Mouse (Mus musculus) heart, embryonic 15.5 days (tissue): Measurements from ENCODE around the gene Cep295. TPM values are rescaled to one million over a fixed set of nuclear protein-coding genes. Genes with fewer than 3 reads are reported as not detected.
A peak's percentile ranks its signal among the peaks of the same experiment; 100 is the strongest.
"Not testable (repeated sequence)": the region's sequence is repeated elsewhere in the genome, so short reads cannot be mapped to it uniquely, and the experiment has no call there.

Experiments used
- ATAC-seq: fragments of 200-750 bp; cut with Nextera tagmentation; replicated peaks from 2 replicates; pipeline ENCODE4 v1.8.0; 2017; ENCODE audit warnings: low read depth, moderate TSS enrichment; ENCODE audit not compliant: insufficient number of reproducible peaks, insufficient read depth, low FRiP score
- H3K27ac ChIP-seq: fragments of 300-500 bp; sonication (generic); 2 replicates; pipeline ENCODE4 v1.5.1; 2015; ENCODE audit warnings: mild to moderate bottlenecking, inconsistent platforms
- H3K27me3 ChIP-seq: fragments of 300-500 bp; sonication (generic); 2 replicates; pipeline ENCODE4 v1.6.1; 2015; ENCODE audit warnings: inconsistent platforms
- H3K36me3 ChIP-seq: fragments of 300-500 bp; sonication (generic); 2 replicates; pipeline ENCODE4 v1.6.1; 2015; ENCODE audit warnings: mild to moderate bottlenecking, inconsistent platforms
- H3K4me1 ChIP-seq: fragments of 300-500 bp; sonication (generic); replicated peaks from 2 replicates; pipeline ENCODE4 v1.6.1; 2015; ENCODE audit warnings: inconsistent platforms
- H3K4me2 ChIP-seq: fragments of 300-500 bp; sonication (generic); 2 replicates; pipeline ENCODE4 v1.6.1; 2015; ENCODE audit warnings: inconsistent platforms, mild to moderate bottlenecking, moderate library complexity
- H3K4me3 ChIP-seq: fragments of 300-500 bp; sonication (generic); 2 replicates; pipeline ENCODE4 v1.5.1; 2015; ENCODE audit warnings: mild to moderate bottlenecking, inconsistent platforms
- H3K9ac ChIP-seq: fragments of 300-500 bp; sonication (generic); 2 replicates; pipeline ENCODE4 v1.6.1; 2015; ENCODE audit warnings: mild to moderate bottlenecking, inconsistent platforms
- H3K9me3 ChIP-seq: fragments of 300-500 bp; sonication (generic); replicated peaks from 2 replicates; pipeline ENCODE4 v1.6.1; 2016; ENCODE audit warnings: inconsistent platforms
- WGBS: fragments of 180-500 bp; shearing (Covaris S2); methylation state at CpG from one replicate; pipeline ENCODE4 v1.1.7; 2015; ENCODE audit warnings: mixed read lengths; 5-methylcytosine and 5-hydroxymethylcytosine counted together
- polyA plus RNA-seq: library from polyadenylated mRNA; unstranded; fragments of >200 nt; fragmentation: Nextera tagmentation; extraction: Ambion mirVana; gene quantifications from 2 replicates; pipeline ENCODE4 v1.2.1, GENCODE M21; 2015

Cep295 gene
- polyA plus RNA-seq, 1 experiment from 2014 or later: 8.0 TPM

DNA sequence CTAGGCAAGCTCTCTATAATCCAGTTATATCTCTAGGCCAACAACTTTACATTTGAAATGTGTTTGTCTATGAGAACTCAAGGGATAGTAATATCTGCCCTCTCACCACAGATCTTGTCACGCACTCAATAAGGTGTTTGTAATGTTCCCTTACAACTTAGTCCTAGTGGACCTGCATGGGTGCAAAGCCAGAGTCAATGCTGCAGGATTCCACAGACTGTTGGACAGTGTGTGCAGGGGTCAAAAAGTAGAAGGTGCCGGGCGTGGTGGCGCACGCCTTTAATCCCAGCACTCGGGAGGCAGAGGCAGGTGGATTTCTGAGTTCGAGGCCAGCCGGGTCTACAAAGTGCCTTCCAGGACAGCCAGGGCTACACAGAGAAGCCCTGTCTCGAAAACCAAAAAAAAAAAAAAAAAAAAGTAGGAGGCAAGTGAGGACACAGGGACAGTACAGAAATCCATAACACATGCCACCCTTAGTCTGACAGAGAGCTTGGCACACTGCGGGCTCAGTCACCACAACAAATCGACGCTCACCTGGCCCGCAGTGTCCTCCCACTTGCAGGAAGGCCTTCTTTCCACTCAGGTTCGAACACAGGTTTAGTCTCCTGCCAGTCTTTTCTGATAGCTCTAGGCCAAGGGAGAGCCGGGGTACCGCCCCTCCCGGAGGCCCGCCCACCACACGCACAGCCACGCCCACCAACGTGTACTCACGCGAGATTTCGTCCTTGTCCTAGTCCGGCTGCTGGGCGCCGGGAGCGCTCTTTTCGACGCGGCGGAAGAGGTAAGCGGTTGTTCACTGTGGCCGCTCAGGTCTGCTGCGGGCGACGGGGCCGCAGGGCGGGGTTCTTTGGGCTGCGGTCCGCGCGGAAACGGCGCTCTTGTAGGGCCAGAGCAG is 51.8 kb downstream of the Cep295 start, which contains the start of gene Taf1d:
Taf1d (plus strand) TSS at position 712 of the 895 bp plus-strand sequence.
- Histone ChIP-seq H3K9me3 (no peaks in the 10 kb centered on the region), H3K4me2 (peak within 1 kb of the TSS; percentile 75), H3K4me1 (peaks cover 32% of the 10 kb centered on the region), H3K27me3 (no peaks in the 10 kb centered on the region), H3K36me3 (peaks cover 31% of the 10 kb centered on the region), H3K4me3 (peak within 1 kb of the TSS; percentile 98), H3K27ac (peak within 1 kb of the TSS; percentile 97), H3K9ac (peak within 1 kb of the TSS; percentile 99)
- peak; percentile 93 for ATAC-seq
- WGBS: 13% methylated on average over 45 of the region's 45 CpGs

DNA sequence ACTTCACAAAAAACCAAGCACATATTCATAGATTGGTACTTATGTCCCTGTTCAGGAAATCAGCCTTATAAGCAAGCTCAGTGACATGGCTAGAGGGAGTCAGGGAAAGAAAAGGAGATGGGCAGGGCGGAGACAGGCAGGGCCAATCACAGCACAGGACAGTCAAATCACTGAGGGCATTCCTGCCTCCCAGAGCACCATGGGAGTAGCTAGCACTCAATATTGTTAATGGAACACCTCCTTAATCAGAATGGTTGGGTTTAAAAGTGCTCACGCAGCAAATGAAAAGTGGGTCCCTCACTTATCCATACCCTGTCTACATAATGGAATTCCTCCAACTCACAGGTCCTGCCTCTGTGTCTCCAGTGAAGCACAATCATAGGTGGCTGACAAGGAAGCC is 54.7 kb downstream of the Cep295 start:
- Histone ChIP-seq H3K27me3 (no peaks in the 10 kb centered on the region), H3K27ac (no peak overlapping the region), H3K36me3 (peaks cover 4% of the 10 kb centered on the region), H3K4me2 (no peak overlapping the region), H3K4me3 (no peak overlapping the region), H3K9me3 (no peaks in the 10 kb centered on the region), H3K9ac (no peak overlapping the region), H3K4me1 (peaks cover 16% of the 10 kb centered on the region)
- 71% methylated on average over 2 of the region's 2 CpGs for WGBS
- ATAC-seq: no peak

DNA sequence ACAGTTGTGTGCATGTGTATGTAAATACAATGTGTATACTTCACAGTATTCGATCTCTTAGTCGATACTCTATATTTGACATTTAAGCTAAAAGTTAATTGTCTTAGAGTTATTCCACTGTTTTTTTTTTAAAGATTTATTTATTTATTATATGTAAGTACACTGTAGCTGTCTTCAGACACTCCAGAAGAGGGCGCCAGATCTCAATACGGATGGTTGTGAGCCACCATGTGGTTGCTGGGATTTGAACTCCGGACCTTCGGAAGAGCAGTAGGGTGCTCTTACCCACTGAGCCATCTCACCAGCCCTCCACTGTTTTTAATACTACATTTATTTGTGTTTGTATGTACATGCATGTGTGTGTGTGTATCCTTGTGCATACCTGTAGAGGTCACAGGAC is 55.6 kb downstream of the Cep295 start:
- H3K27ac ChIP-seq, H3K27me3 ChIP-seq, H3K4me3 ChIP-seq, H3K9ac ChIP-seq, ATAC-seq, H3K4me2 ChIP-seq, H3K36me3 ChIP-seq, H3K4me1 ChIP-seq, H3K9me3 ChIP-seq: not testable (repeated sequence)
- WGBS: 78% methylated on average over 6 of the region's 6 CpGs

DNA sequence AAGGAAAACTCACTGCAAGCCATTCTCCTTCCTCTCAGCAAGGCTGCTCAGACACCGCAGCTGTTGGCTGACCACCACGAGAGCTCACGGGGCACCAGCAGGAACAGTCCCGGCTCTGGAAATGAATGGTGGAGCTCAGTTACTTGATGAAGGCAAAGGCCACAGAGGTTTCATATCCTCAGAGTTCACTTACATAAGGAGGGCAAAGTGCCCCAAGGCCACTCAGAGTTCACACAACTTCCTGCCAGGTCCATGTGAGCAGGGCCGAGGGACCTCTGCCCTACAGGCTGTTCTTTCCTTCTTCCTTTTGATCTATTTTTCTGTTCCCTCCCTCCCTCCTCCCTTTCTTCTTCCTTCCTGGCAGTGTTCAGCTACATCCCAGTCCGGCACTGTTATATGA is 56.2 kb downstream of the Cep295 start:
- Histone ChIP-seq H3K4me3 (no peak overlapping the region), H3K9me3 (no peaks in the 10 kb centered on the region), H3K27me3 (no peaks in the 10 kb centered on the region), H3K36me3 (no peaks in the 10 kb centered on the region), H3K4me2 (peak overlapping the region; percentile 17; the same call in 1 of the 2 replicates), H3K9ac (no peak overlapping the region), H3K4me1 (peaks cover 5% of the 10 kb centered on the region; the same call in 1 of the 2 replicates), H3K27ac (peak overlapping the region; percentile 63; the same call in 1 of the 2 replicates)
- ATAC-seq: no peak
- 62% methylated on average over 6 of the region's 6 CpGs for WGBS

DNA sequence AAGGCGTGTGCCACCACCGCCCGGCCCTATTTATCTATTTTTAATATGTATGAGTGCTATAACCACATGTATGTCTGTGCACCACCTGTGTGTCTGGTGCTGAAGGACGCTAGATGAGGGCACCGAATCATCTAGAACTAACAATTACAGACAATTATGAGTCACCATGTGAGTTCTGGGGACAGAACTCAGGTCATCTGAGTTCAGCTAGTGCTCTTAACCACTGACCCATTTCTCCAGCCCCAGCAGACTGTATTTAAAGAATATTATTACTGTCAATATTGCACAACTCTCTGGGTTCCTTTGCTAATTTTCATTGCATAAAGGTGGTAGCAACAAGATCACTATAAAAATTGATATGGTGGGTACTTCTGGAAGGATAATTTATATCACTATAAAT is 57.5 kb downstream of the Cep295 start:
- Histone ChIP-seq H3K27me3 (no peaks in the 10 kb centered on the region), H3K9me3 (no peaks in the 10 kb centered on the region), H3K9ac (no peak overlapping the region), H3K4me3 (no peak overlapping the region), H3K36me3 (no peaks in the 10 kb centered on the region), H3K27ac (no peak overlapping the region), H3K4me1 (no peaks in the 10 kb centered on the region), H3K4me2 (no peak overlapping the region)
- ATAC-seq: no peak
- WGBS: 79% methylated on average over 5 of the region's 5 CpGs

DNA sequence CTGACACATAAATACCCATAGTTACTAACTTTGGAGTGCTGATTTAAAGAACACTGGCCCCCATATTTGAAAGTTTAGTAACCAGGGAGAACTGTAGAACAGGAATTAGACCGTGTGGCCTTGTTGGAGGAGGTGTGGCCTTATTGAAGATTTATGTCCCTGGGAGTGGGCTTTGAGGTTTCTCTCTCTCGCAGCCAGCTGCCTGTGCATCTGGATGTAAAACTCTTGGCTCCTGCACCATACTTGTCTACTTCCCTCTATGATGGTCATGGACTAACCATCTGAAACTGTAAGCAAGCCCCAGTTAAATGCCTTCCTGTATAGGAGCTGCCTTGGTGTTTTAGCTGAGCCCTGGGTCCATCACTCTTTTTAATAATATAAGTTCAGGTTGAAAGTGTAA is 59.1 kb downstream of the Cep295 start:
- H3K27me3 ChIP-seq: no peaks in the 10 kb centered on the region
- WGBS: 54% methylated on average over 2 of the region's 2 CpGs
- no peak overlapping the region for H3K27ac ChIP-seq
- no peak overlapping the region for H3K4me2 ChIP-seq
- H3K9ac ChIP-seq: no peak overlapping the region
- H3K4me3 ChIP-seq: no peak overlapping the region
- ATAC-seq: no peak
- H3K9me3 ChIP-seq: no peaks in the 10 kb centered on the region
- H3K4me1 ChIP-seq: no peaks in the 10 kb centered on the region
- H3K36me3 ChIP-seq: 0 out of 2 replicates have a peak, but pooled peaks cover 1% of the 10 kb centered on the region

DNA sequence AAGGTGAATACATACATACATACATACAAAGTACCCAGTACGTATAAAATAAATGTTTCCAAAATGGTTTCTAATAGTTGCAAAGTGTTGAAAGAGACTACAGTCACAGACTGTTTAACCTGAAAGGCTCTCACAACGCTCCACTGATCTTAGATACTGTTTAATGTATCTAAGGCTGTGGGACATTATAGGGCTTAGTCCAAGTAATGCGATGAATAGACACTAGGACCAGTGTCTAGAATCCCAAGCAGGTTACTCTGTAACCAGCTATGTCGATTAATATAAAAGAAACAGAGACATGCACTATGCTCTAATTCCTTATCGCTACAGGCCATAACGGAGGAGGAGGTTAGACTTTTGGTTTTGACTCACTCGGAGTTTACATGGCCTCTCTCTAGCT is 60.5 kb downstream of the Cep295 start:
- 87% methylated on average over 7 of the region's 7 CpGs for WGBS
- Histone ChIP-seq H3K4me1 (no peaks in the 10 kb centered on the region), H3K4me3 (no peak overlapping the region), H3K27ac (no peak overlapping the region), H3K9ac (no peak overlapping the region), H3K4me2 (no peak overlapping the region), H3K27me3 (no peaks in the 10 kb centered on the region), H3K9me3 (no peaks in the 10 kb centered on the region), H3K36me3 (0 out of 2 replicates have a peak, but pooled peaks cover 3% of the 10 kb centered on the region)
- no peak for ATAC-seq

DNA sequence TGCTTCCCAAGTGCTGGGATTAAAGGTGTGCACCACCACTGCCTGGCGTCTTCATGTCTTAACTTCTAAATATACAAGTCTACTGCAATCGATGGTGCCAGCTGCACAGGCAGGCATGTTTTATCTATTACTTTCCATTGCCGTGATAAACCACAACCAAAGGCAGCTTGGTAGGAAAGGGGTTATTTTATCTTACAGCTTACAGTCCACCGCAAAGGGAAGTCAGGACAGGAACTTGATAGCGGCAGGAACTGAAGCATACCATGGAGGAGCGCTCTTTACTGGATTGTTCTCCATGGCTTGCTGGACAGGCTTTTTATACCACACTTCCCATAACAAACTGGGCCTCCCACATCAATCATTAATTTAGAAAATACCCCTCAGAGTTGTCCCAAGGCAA is 68.3 kb downstream of the Cep295 start:
- WGBS: 54% methylated on average over 6 of the region's 6 CpGs
- Histone ChIP-seq H3K4me2 (no peak overlapping the region), H3K4me1 (no peaks in the 10 kb centered on the region), H3K27me3 (no peaks in the 10 kb centered on the region), H3K9ac (no peak overlapping the region), H3K4me3 (no peak overlapping the region), H3K36me3 (0 out of 2 replicates have a peak, but pooled peaks cover 3% of the 10 kb centered on the region), H3K9me3 (no peaks in the 10 kb centered on the region), H3K27ac (no peak overlapping the region)
- ATAC-seq: peak; percentile 31; the same call in 1 of the 2 replicates

DNA sequence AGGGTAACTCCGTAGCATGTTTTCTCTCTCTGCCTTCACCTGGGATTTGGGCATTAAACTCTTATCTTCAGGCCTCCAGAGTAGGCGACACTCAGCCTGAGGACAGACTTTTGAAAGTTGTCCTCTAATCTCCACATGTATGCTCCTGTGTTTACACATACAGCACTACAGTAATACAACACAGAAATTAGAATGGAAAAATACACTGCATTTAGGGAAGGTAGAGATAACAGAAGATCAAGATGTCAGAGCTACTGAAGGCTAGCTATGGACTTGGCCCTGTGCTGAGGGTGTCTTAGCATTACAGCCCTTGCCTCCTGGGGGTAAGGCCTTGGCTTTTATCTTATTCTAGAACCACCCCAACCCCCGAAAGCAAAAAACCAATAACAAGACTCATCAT is 69.2 kb downstream of the Cep295 start:
- WGBS: 76% methylated on average over 3 of the region's 3 CpGs
- Histone ChIP-seq H3K9ac (no peak overlapping the region), H3K4me2 (no peak overlapping the region), H3K36me3 (0 out of 2 replicates have a peak, but pooled peaks cover 1% of the 10 kb centered on the region), H3K4me1 (no peaks in the 10 kb centered on the region), H3K9me3 (no peaks in the 10 kb centered on the region), H3K27ac (no peak overlapping the region), H3K27me3 (no peaks in the 10 kb centered on the region), H3K4me3 (no peak overlapping the region)
- no peak for ATAC-seq

DNA sequence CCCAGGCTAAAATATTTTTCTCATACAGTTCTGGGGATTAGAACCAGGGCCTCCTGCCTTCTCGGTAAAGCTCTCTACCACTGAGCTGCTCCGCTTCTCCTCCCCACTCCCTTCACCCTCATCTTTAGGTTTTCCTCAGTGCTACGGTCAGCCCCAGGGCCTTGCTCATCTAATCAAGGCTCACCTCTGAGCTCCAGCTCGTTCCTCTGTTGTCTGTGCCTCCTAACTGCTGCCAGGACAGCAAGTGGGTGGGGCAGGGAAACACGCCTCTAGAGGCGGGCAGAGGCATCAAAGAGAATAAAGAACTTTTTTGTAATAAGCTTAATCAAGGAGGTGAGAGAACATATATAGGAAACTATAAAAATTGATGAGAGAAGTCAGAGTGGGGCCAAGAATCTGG is 69.7 kb downstream of the Cep295 start:
- Histone ChIP-seq H3K27ac (no peak overlapping the region), H3K4me2 (no peak overlapping the region), H3K4me1 (no peaks in the 10 kb centered on the region), H3K27me3 (no peaks in the 10 kb centered on the region), H3K4me3 (no peak overlapping the region), H3K9me3 (no peaks in the 10 kb centered on the region), H3K36me3 (no peaks in the 10 kb centered on the region), H3K9ac (no peak overlapping the region)
- 69% methylated on average over 6 of the region's 6 CpGs for WGBS
- no peak for ATAC-seq

DNA sequence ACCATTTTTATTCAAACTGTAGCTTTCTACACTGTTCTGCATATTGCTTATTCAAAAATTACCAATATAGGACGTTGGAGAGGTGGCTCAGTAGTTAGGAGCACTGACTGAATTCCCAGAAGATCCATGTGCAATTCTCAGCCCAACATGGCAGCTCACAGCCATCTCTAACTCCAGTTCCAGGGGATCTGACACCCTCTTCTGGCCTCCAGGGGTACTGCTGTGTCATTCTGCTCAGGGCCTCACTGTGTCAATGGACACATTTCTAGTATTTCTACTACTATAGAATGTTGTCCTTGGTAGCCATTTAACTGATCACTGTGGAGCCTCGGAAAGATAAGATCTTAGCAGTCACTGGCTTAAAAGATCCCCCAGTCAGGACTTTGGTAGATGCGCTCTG is 72.1 kb downstream of the Cep295 start:
- Histone ChIP-seq H3K4me2 (no peak overlapping the region), H3K27me3 (no peaks in the 10 kb centered on the region), H3K4me1 (peaks cover 6% of the 10 kb centered on the region), H3K36me3 (no peaks in the 10 kb centered on the region), H3K9me3 (no peaks in the 10 kb centered on the region), H3K9ac (no peak overlapping the region), H3K27ac (no peak overlapping the region), H3K4me3 (no peak overlapping the region)
- WGBS: 64% methylated on average over 3 of the region's 3 CpGs
- no peak for ATAC-seq

DNA sequence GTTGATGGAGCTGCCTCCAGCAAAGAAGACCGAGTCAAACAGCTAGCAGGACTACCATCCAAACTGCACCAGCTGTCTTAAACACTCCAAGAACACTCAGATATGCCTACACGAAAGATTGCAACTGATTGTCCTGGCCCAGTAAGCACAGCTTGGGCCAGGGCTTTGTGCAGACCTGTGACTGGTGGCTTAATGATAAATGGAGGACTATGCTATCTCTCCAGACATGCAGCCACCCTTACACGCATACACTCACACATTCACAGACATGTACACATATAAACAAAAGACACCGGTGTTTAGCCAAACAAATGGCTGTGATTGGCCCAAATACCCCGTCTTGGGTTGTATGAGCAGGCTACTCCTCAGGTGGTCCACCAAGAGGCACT is 77.1 kb downstream of the Cep295 start:
- H3K27ac ChIP-seq: peak overlapping the region; percentile 92; the same call in 1 of the 2 replicates
- no peak for ATAC-seq

More for the DNA sequence above, 77.1 kb downstream of the Cep295 start:
- peak overlapping the region; percentile 75 for H3K4me3 ChIP-seq
- H3K36me3 ChIP-seq: peaks cover 9% of the 10 kb centered on the region; the same call in 1 of the 2 replicates
- 42% methylated on average over 5 of the region's 5 CpGs for WGBS
- no peaks in the 10 kb centered on the region for H3K9me3 ChIP-seq
- peaks cover 23% of the 10 kb centered on the region for H3K4me1 ChIP-seq
- H3K27me3 ChIP-seq: no peaks in the 10 kb centered on the region
- peak overlapping the region; percentile 84 for H3K9ac ChIP-seq
- H3K4me2 ChIP-seq: peak overlapping the region; percentile 77
